20 mouse cellular contexts compared by ENCODE assay signal in the genomic region with DNA sequence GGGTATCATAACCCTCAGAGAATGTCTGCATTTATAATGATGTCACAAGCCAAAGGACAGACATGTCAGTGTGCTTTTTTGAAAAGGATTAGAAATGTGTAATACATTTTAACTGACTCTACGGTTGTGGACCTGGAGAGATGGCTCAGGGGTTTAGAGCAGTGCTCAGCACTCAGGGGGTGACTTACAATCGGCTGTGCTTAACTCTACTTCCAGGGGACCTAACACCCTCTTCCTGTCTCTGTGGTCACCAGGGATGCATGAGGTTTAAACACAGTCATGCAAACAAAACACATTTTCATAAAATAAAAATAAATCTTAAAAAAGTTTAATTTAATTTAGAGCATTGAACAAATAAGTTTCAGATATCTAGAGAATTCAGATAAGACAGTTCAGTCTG. TPM values are rescaled to one million over a fixed set of nuclear protein-coding genes. Genes with fewer than 3 reads are reported as not detected.
A peak's percentile ranks its signal among the peaks of the same experiment; 100 is the strongest.
DNase-seq lines count a peak whose midpoint lies in the region; ATAC-seq and TF ChIP-seq lines count a peak whose summit lies in the region.
"Had no signal": no experiment of that assay in that cellular context is flagged by ENCODE, and none has a peak within 500 bp of the region (broad histone marks: within the 10 kb centered on the region; RNA-seq: fewer than 3 reads in every experiment).

No protein-coding gene starts in this region.

- no peaks in the 10 kb centered on the region for H3K27me3 ChIP-seq in liver, embryonic 12.5 days (replicated peaks)
- H3K27me3 ChIP-seq in liver, postnatal 0 days (ENCODE audit: insufficient read depth, low read length): no peaks in the 10 kb centered on the region
- H3K27me3 ChIP-seq: embryonic facial prominence, embryonic 12.5 days; forebrain, embryonic 12.5 days; hindbrain, embryonic 13.5 days had no signal

- no peak overlapping the region for H3K4me2 ChIP-seq in liver, embryonic 12.5 days
- H3K4me2 ChIP-seq in liver, postnatal 0 days (ENCODE audit: low read depth, low read length): no peak overlapping the region
- H3K4me2 ChIP-seq: embryonic facial prominence, embryonic 12.5 days; forebrain, embryonic 12.5 days; hindbrain, embryonic 13.5 days had no signal

- H3K4me1 ChIP-seq in liver, embryonic 12.5 days: peaks cover 84% of the 10 kb centered on the region
- peaks cover 27% of the 10 kb centered on the region for H3K4me1 ChIP-seq in liver, postnatal 0 days (ENCODE audit: insufficient read depth)

- DNase-seq in liver, postnatal 0 days: no peak
- DNase-seq in thymus, postnatal 0 days (ENCODE audit: low spot score): peak; percentile 35
- DNase-seq in thymus, postnatal 10 days (ENCODE audit: low spot score in 2 of 2): no peak
- DNase-seq in right cerebral cortex, adult 18-20 months: no peak
- DNase-seq: adrenal gland, postnatal 14 days; B cell, adult 2 months; cerebellum, adult 11-12 months; cerebellum, adult 9-10 months; cerebellum, postnatal 25 days; gastrocnemius, postnatal 10 days; heart, postnatal 10 days; heart, postnatal 4 days had no signal

- peak overlapping the region; percentile 12; the same call in 1 of the 2 replicates for H3K27ac ChIP-seq in liver, embryonic 12.5 days
- no peak overlapping the region for H3K27ac ChIP-seq in liver, postnatal 0 days (ENCODE audit: low read depth)
- H3K27ac ChIP-seq: embryonic facial prominence, embryonic 12.5 days; forebrain, embryonic 12.5 days; hindbrain, embryonic 13.5 days; hindbrain, postnatal 0 days had no signal

- no peak overlapping the region for H3K4me3 ChIP-seq in liver, embryonic 12.5 days
- no peak overlapping the region for H3K4me3 ChIP-seq in liver, postnatal 0 days (ENCODE audit: low read depth, low read length)
- H3K4me3 ChIP-seq: embryonic facial prominence, embryonic 12.5 days; forebrain, embryonic 12.5 days; hindbrain, embryonic 13.5 days had no signal

- H3K36me3 ChIP-seq in liver, embryonic 12.5 days: peaks cover 36% of the 10 kb centered on the region
- peaks cover 3% of the 10 kb centered on the region; the same call in 1 of the 2 replicates for H3K36me3 ChIP-seq in liver, postnatal 0 days (replicated peaks; ENCODE audit: insufficient read depth, low read length)
- H3K36me3 ChIP-seq: embryonic facial prominence, embryonic 12.5 days; forebrain, embryonic 12.5 days had no signal

- 51% methylated on average over 2 of the region's 2 CpGs for WGBS in liver, embryonic 12.5 days (ENCODE audit: insufficient replicate concordance)
- WGBS in liver, postnatal 0 days (ENCODE audit: insufficient replicate concordance): 42% methylated on average over 2 of the region's 2 CpGs

- TF ChIP-seq EP300 in liver, postnatal 0 days (IDR thresholded peaks at IDR 0.05; ENCODE audit: low read depth): no peak

- no peak for TF ChIP-seq CTCF in liver, postnatal 0 days (IDR thresholded peaks at IDR 0.05; ENCODE audit: low read depth)

- no peak for ATAC-seq in liver, embryonic 12.5 days
- no peak for ATAC-seq in liver, postnatal 0 days
- ATAC-seq in activated CD4-positive, CD25-positive, alpha-beta regulatory T cell, adult 4 months: peak; percentile 43
- no peak for ATAC-seq in erythroblast, adult 5-6 weeks (replicated peaks; ENCODE audit: low FRiP score, poor library complexity, severe bottlenecking)
- ATAC-seq: forebrain, embryonic 16.5 days; hindbrain, postnatal 0 days had no signal

- no peaks in the 10 kb centered on the region for H3K9me3 ChIP-seq in liver, embryonic 12.5 days (replicated peaks)
- H3K9me3 ChIP-seq in liver, postnatal 0 days (ENCODE audit: low read length): no peaks in the 10 kb centered on the region
- H3K9me3 ChIP-seq: embryonic facial prominence, embryonic 12.5 days; forebrain, embryonic 12.5 days; hindbrain, embryonic 13.5 days had no signal

- no peak overlapping the region for H3K9ac ChIP-seq in liver, embryonic 12.5 days
- H3K9ac ChIP-seq in liver, postnatal 0 days (replicated peaks): no peak overlapping the region
- H3K9ac ChIP-seq: embryonic facial prominence, embryonic 12.5 days; forebrain, embryonic 12.5 days; hindbrain, embryonic 13.5 days had no signal

RNA-seq across cellular contexts. Expression of gene Usp24, which starts 7.3 kb away (rescaled TPM):
- polyA plus RNA-seq in liver, embryonic 12.5 days (2016; fragmentation: Nextera tagmentation; extraction: Ambion mirVana): 13.5 and 13.6 TPM in 2 replicates
- polyA plus RNA-seq in liver, postnatal 0 days (2015; fragmentation: Nextera tagmentation; extraction: Ambion mirVana): 4.7 TPM in 2 replicates
- polyA plus RNA-seq in thymus, postnatal 0 days (2015; fragmentation: Nextera tagmentation; extraction: Ambion mirVana): 10.9 and 15.3 TPM in 2 replicates
- polyA plus RNA-seq in activated CD4-positive, CD25-positive, alpha-beta regulatory T cell, adult 4 months (2017; shearing (Covaris generic)): 1 to 10 TPM; 7.2 to 8.5 TPM
- total RNA-seq in erythroblast, adult 5-6 weeks (2015; ENCODE audit: low replicate concordance): 7.1 and 7.5 TPM in 2 replicates
- 6.8 and 11.8 TPM in 2 replicates for total RNA-seq in erythroblast, adult 5-6 weeks (2017; ENCODE audit: low replicate concordance)
